9 mouse cellular contexts compared by ENCODE assay signal in genomic region chr8:120821399-120822170, GRCm38 (mm10).
DNase-seq lines count a peak whose midpoint lies in the region; ATAC-seq and TF ChIP-seq lines count a peak whose summit lies in the region.
"Had no signal": no experiment of that assay in that cellular context is flagged by ENCODE, and none has a peak within 500 bp of the region (broad histone marks: within the 10 kb centered on the region; RNA-seq: fewer than 3 reads in every experiment).

No protein-coding gene starts in this region.

- no peak overlapping the region for H3K4me2 ChIP-seq in liver, embryonic 13.5 days
- no peak overlapping the region for H3K4me2 ChIP-seq in neural tube, embryonic 15.5 days

- WGBS in liver, embryonic 13.5 days (ENCODE audit: insufficient replicate concordance), result 28% methylated on average over 9 of the region's 9 CpGs
- 31% methylated on average over 9 of the region's 9 CpGs for WGBS in neural tube, embryonic 15.5 days

- no peak overlapping the region for H3K27ac ChIP-seq in ES-E14 (ENCODE audit: insufficient read depth, low read depth, low read length, poor library complexity, severe bottlenecking)
- no peak overlapping the region for H3K27ac ChIP-seq in liver, embryonic 13.5 days
- H3K27ac ChIP-seq in neural tube, embryonic 15.5 days (replicated peaks), result no peak overlapping the region
- H3K27ac ChIP-seq: macrophage had no signal

- H3K4me1 ChIP-seq in ES-E14 (ENCODE audit: control insufficient read depth in 2 of 2, insufficient read depth in 2 of 2, low read length in 2 of 2, poor library complexity in 1 of 2), result peaks cover 0 to 14% of the 10 kb centered on the region in 2 experiments; a peak in 1 of 4 replicates
- peaks cover 7% of the 10 kb centered on the region; the same call in 1 of the 2 replicates for H3K4me1 ChIP-seq in liver, embryonic 13.5 days (replicated peaks)
- no peaks in the 10 kb centered on the region for H3K4me1 ChIP-seq in neural tube, embryonic 15.5 days

- H3K27me3 ChIP-seq in liver, embryonic 13.5 days, result no peaks in the 10 kb centered on the region
- H3K27me3 ChIP-seq in neural tube, embryonic 15.5 days (replicated peaks), result peaks cover 13% of the 10 kb centered on the region

- no peaks in the 10 kb centered on the region for H3K36me3 ChIP-seq in ES-E14 (ENCODE audit: control insufficient read depth, insufficient read depth, low read length, poor library complexity, severe bottlenecking)
- H3K36me3 ChIP-seq in liver, embryonic 13.5 days, result no peaks in the 10 kb centered on the region
- H3K36me3 ChIP-seq in neural tube, embryonic 15.5 days, result no peaks in the 10 kb centered on the region

- no peaks in the 10 kb centered on the region for H3K9me3 ChIP-seq in ES-E14 (ENCODE audit: control insufficient read depth, insufficient read depth, low read depth, low read length)
- H3K9me3 ChIP-seq in liver, embryonic 13.5 days (replicated peaks), result 0 out of 2 replicates have a peak, but pooled peaks cover 4% of the 10 kb centered on the region
- H3K9me3 ChIP-seq in neural tube, embryonic 15.5 days (replicated peaks), result no peaks in the 10 kb centered on the region

- H3K4me3 ChIP-seq in ES-E14 (ENCODE audit: insufficient read depth in 1 of 2, low read depth in 1 of 2, low read length in 2 of 2, poor library complexity in 1 of 2, severe bottlenecking in 1 of 2), result no peak overlapping the region
- H3K4me3 ChIP-seq in liver, embryonic 13.5 days (replicated peaks), result no peak overlapping the region
- no peak overlapping the region for H3K4me3 ChIP-seq in neural tube, embryonic 15.5 days (replicated peaks)

- no peak overlapping the region for H3K9ac ChIP-seq in ES-E14 (ENCODE audit: insufficient read depth, low read depth, low read length, poor library complexity, severe bottlenecking)
- no peak overlapping the region for H3K9ac ChIP-seq in liver, embryonic 13.5 days
- no peak overlapping the region for H3K9ac ChIP-seq in neural tube, embryonic 15.5 days (replicated peaks)

- 0 out of 2 replicates have a peak, but pooled peaks have one; percentile 16 for ATAC-seq in liver, embryonic 13.5 days (ENCODE audit: low read depth)
- peak; percentile 14; the same call in 1 of the 2 replicates for ATAC-seq in neural tube, embryonic 15.5 days (ENCODE audit: low FRiP score)

- DNase-seq in heart, adult 8-10 months (ENCODE audit: low spot score), result peak; percentile 45
- no peak for DNase-seq in heart, adult 9 months (ENCODE audit: low spot score in 2 of 2)
- peak; percentile 51 for DNase-seq in ES-E14 (ENCODE audit: low read depth, low spot score)
- DNase-seq in cerebellum, postnatal 36 days, result peak; percentile 42 to 44
- DNase-seq in induced T-regulatory cell, adult 2 months (ENCODE audit: low read depth), result peak; percentile 77
- no peak for DNase-seq in liver, embryonic 13.5 days
- DNase-seq in urinary bladder, postnatal 36 days (ENCODE audit: low spot score in 2 of 2), result peak; percentile 58 to 60

- in situ Hi-C loops in ES-E14 (cut with MboI; ENCODE audit: low sequenced_read_pairs in 2 of 2, unreplicated experiment in 2 of 2), result loop anchor here in 1 of 2 experiments (10.0 kb wide), 1 partner anchor 263 kb away; the partner anchor contains the start of gene Foxf1

TF ChIP-seq in ES-E14, 5 proteins besides CTCF, POLR2A, EP300 and RAD21:
- TF ChIP-seq ZNF384 (IDR thresholded peaks at IDR 0.05; ENCODE audit: low read depth, low read length), result no peak
- TF ChIP-seq MAFK (IDR thresholded peaks at IDR 0.05; ENCODE audit: insufficient read depth, low read depth, low read length), result no peak
- no peak for TF ChIP-seq HCFC1 (IDR thresholded peaks at IDR 0.05; ENCODE audit: borderline replicate concordance, insufficient read depth, low read length)
- TF ChIP-seq ZC3H11A (IDR thresholded peaks at IDR 0.05; ENCODE audit: borderline replicate concordance, low read depth, low read length), result no peak; the same call in 1 of the 2 replicates
- no peak for TF ChIP-seq CHD2 (IDR thresholded peaks at IDR 0.05; ENCODE audit: low read depth, low read length)

Comparison
In these comparisons a context has a peak if more than half of its experiments do, and no peak if none do; other contexts are left out.
1. DNase-seq: peak in heart, adult 8-10 months (single experiment), ES-E14 (single experiment), cerebellum, postnatal 36 days (2 of 2), induced T-regulatory cell, adult 2 months (single experiment) and urinary bladder, postnatal 36 days (2 of 2); none in heart, adult 9 months (0 of 2) and liver, embryonic 13.5 days (single experiment).